Mouse (Mus musculus) ES-E14 (cell line): Measurements from ENCODE around the gene Foxd1.

Experiments
- HCFC1 ChIP-seq: IDR thresholded peaks from 2 replicates; pipeline ENCODE4 v1.6.1; 2012; ENCODE audit warnings: low read length, inconsistent platforms, borderline replicate concordance; ENCODE audit not compliant: insufficient read depth
- MAFK ChIP-seq: IDR thresholded peaks from 2 replicates; pipeline ENCODE4 v1.6.1; 2014; ENCODE audit warnings: mild to moderate bottlenecking, low read depth, low read length, inconsistent platforms; ENCODE audit not compliant: insufficient read depth

DNA sequence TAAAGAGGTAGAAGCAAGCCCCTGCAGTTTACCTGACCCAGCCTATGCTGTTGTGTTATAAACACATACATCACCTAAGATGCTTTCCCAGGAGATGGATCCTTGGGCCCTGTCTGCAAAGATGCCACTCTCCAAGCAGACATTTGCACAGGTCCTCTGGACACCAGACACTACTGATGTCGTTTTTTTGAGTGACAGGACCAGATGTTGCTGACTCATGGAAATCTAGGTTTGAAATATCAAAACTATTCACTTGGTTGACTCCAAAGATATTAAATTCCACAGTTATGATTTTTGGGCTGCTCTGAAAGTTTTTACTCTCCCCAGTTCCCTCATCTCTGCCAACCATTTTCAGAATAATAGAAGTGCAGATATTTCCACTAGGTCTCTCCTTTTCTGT, 35.0 kb downstream of the Foxd1 start:
- TF ChIP-seq MAFK (0 out of 2 replicates have a peak, but pooled peaks have one; percentile 24), HCFC1 (no peak)
